Mouse (Mus musculus): ENCODE measurements around the gene Ift172.
"Not testable (repeated sequence)": the region's sequence is repeated elsewhere in the genome, so short reads cannot be mapped to it uniquely, and the experiment has no call there.

The Ift172 gene

DNA sequence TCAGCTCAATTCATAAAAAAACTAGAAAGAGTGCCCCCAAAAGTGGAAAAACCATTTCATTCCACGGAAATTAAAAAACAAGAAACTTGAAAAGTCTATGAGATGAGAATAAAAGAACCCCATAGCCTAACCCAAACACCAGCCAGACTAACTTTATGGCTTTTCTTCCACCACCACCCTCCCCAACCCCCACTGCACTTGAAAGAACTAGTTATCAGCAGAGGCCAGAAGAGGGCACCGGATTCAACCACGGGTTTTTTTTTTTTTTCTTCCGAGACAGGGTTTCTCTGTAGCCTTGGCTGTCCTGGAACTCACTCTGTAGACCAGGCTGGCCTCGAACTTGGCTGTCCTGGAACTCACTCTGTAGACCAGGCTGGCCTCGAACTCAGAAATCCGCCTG is 72.6 kb downstream of the Ift172 start:
- no peak for DNase-seq (ENCODE audit: low spot score in 2 of 2)

DNA sequence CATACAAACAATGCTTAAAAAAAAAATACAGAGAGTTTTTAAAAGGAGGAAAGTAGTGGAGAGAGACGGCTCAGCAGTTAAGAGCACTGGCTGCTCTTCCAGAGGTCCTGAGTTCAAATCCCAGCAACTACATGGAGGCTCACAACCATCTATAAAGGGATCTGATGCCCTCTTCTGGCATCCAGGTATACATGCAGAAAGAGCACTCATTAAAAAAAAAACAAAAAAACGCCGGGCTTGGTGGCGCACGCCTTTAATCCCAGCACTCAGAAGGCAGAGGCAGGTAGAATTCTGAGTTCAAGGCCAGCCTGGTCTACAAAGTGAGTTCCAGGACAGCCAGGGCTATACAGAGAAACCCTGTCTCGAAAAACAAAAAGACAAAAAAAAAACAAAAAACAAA is 74.4 kb downstream of the Ift172 start:
- not testable (repeated sequence) for DNase-seq (ENCODE audit: low spot score in 2 of 2)

DNA sequence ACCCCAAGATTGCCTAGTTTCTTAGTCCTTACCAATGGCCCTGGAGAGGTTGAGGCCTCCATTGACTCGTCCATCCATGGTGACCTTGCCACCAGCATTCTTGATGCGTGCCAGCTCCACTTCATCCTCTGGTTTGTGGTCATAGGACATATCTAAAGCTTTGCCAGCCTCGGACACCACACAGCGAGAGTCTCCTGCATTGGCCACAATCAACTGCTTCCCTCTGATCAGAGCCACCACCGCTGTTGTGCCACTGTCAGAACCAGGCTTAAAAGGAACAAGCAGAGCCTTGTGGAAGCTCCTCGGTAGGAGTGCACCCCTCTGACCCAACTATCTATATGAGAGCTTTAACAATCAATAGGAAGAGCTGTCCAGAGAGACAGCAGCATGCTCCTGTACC is 86.5 kb downstream of the Ift172 start:
- no peak for DNase-seq (ENCODE audit: low spot score in 2 of 2)

DNA sequence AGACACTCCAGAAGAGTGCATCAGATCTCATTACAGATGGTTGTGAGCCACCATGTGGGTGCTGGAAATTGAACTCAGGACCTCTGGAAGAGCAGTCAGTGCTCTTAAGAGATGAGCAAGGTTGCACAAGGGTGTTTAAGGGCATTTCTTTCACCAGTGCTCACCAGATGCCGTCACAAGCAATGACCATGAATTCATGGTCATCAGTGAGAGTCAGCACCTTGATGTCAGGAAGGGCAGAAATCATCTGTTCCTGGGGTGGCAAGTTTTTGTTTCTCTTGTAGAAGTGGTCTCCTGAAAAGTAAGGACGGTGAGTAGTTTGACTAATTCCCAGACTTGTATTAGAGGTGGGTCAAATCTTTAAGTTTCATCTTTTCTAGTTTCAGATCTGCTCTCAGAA is 87.0 kb downstream of the Ift172 start:
- DNase-seq (ENCODE audit: low spot score in 2 of 2): no peak

Data from right cerebral cortex, adult 2 months (tissue).